ENCODE assay signal across 13 mouse cellular contexts in genomic region chr10:41504996-41505395, GRCm38 (mm10). TPM values are rescaled to one million over a fixed set of nuclear protein-coding genes. Genes with fewer than 3 reads are reported as not detected.
DNase-seq lines count a peak whose midpoint lies in the region; ATAC-seq and TF ChIP-seq lines count a peak whose summit lies in the region.
"Had no signal": no experiment of that assay in that cellular context is flagged by ENCODE, and none has a peak within 500 bp of the region (broad histone marks: within the 10 kb centered on the region; RNA-seq: fewer than 3 reads in every experiment).

No protein-coding gene starts in this region.

- WGBS in hindbrain, embryonic 15.5 days, result 92% methylated on average over 1 of the region's 1 CpGs
- WGBS in hindbrain, embryonic 12.5 days, result 86% methylated on average over 1 of the region's 1 CpGs
- 93% methylated on average over 1 of the region's 1 CpGs for WGBS in neural tube, embryonic 13.5 days
- WGBS in forebrain, postnatal 0 days, result 77% methylated on average over 1 of the region's 1 CpGs
- WGBS in kidney, embryonic 14.5 days, result 100% methylated on average over 1 of the region's 1 CpGs

- no peak for TF ChIP-seq CTCF in forebrain, postnatal 0 days (IDR thresholded peaks at IDR 0.05; ENCODE audit: low read depth)

- H3K4me2 ChIP-seq in hindbrain, embryonic 15.5 days, result no peak overlapping the region
- no peak overlapping the region for H3K4me2 ChIP-seq in hindbrain, embryonic 12.5 days (replicated peaks)
- no peak overlapping the region for H3K4me2 ChIP-seq in neural tube, embryonic 13.5 days
- no peak overlapping the region for H3K4me2 ChIP-seq in forebrain, postnatal 0 days (ENCODE audit: low read depth)
- H3K4me2 ChIP-seq in kidney, embryonic 14.5 days (replicated peaks; ENCODE audit: low read depth, low read length), result no peak overlapping the region
- H3K4me2 ChIP-seq: embryonic facial prominence, embryonic 13.5 days; heart, embryonic 11.5 days had no signal

- H3K4me3 ChIP-seq in hindbrain, embryonic 15.5 days, result no peak overlapping the region
- no peak overlapping the region for H3K4me3 ChIP-seq in hindbrain, embryonic 12.5 days
- H3K4me3 ChIP-seq in neural tube, embryonic 13.5 days, result no peak overlapping the region
- no peak overlapping the region for H3K4me3 ChIP-seq in forebrain, postnatal 0 days (ENCODE audit: low read depth, low read length)
- H3K4me3 ChIP-seq in kidney, embryonic 14.5 days (ENCODE audit: low read length), result no peak overlapping the region
- H3K4me3 ChIP-seq: embryonic facial prominence, embryonic 13.5 days; limb, embryonic 10.5 days had no signal

- H3K4me1 ChIP-seq in hindbrain, embryonic 15.5 days (replicated peaks), result no peaks in the 10 kb centered on the region; the same call in 1 of the 2 replicates
- 0 out of 2 replicates have a peak, but pooled peaks cover 2% of the 10 kb centered on the region for H3K4me1 ChIP-seq in hindbrain, embryonic 12.5 days
- H3K4me1 ChIP-seq in neural tube, embryonic 13.5 days (replicated peaks), result no peaks in the 10 kb centered on the region
- no peaks in the 10 kb centered on the region for H3K4me1 ChIP-seq in forebrain, postnatal 0 days (ENCODE audit: insufficient read depth)
- no peaks in the 10 kb centered on the region for H3K4me1 ChIP-seq in kidney, embryonic 14.5 days (ENCODE audit: control insufficient read depth, insufficient read depth, low read length)
- H3K4me1 ChIP-seq: embryonic facial prominence, embryonic 13.5 days had no signal

- H3K9ac ChIP-seq in hindbrain, embryonic 15.5 days, result 0 out of 2 replicates have a peak overlapping the region, but pooled peaks have one; percentile 1
- no peak overlapping the region for H3K9ac ChIP-seq in hindbrain, embryonic 12.5 days
- H3K9ac ChIP-seq in neural tube, embryonic 13.5 days, result no peak overlapping the region
- H3K9ac ChIP-seq in forebrain, postnatal 0 days, result no peak overlapping the region
- no peak overlapping the region for H3K9ac ChIP-seq in kidney, embryonic 14.5 days (ENCODE audit: low read depth, low read length)
- H3K9ac ChIP-seq: liver, postnatal 0 days had no signal

- no peak for DNase-seq in neural tube, embryonic 10.5 days (ENCODE audit: extremely low spot score, low spot score)
- no peak for DNase-seq in forebrain, postnatal 0 days
- no peak for DNase-seq in layer of hippocampus, adult 8-10 months (ENCODE audit: low spot score in 2 of 2)

- ATAC-seq in hindbrain, embryonic 15.5 days (ENCODE audit: low FRiP score, low read depth), result 0 out of 2 replicates have a peak, but pooled peaks have one; percentile 31
- no peak; the same call in 1 of the 2 replicates for ATAC-seq in hindbrain, embryonic 12.5 days (ENCODE audit: low FRiP score)
- ATAC-seq in neural tube, embryonic 13.5 days (ENCODE audit: low read depth), result peak; percentile 43; the same call in 1 of the 2 replicates
- ATAC-seq in forebrain, postnatal 0 days, result 0 out of 2 replicates have a peak, but pooled peaks have one; percentile 18
- ATAC-seq in kidney, embryonic 14.5 days (ENCODE audit: low FRiP score, low TSS enrichment), result no peak

- H3K27me3 ChIP-seq in hindbrain, embryonic 15.5 days, result no peaks in the 10 kb centered on the region
- no peaks in the 10 kb centered on the region for H3K27me3 ChIP-seq in hindbrain, embryonic 12.5 days
- no peaks in the 10 kb centered on the region for H3K27me3 ChIP-seq in neural tube, embryonic 13.5 days
- H3K27me3 ChIP-seq in forebrain, postnatal 0 days (ENCODE audit: insufficient read depth, low read length), result no peaks in the 10 kb centered on the region
- H3K27me3 ChIP-seq in kidney, embryonic 14.5 days (ENCODE audit: control insufficient read depth, insufficient read depth, low read length), result no peaks in the 10 kb centered on the region
- H3K27me3 ChIP-seq: embryonic facial prominence, embryonic 13.5 days had no signal

- no peaks in the 10 kb centered on the region for H3K36me3 ChIP-seq in hindbrain, embryonic 15.5 days
- H3K36me3 ChIP-seq in hindbrain, embryonic 12.5 days, result no peaks in the 10 kb centered on the region
- no peaks in the 10 kb centered on the region for H3K36me3 ChIP-seq in neural tube, embryonic 13.5 days
- no peaks in the 10 kb centered on the region for H3K36me3 ChIP-seq in forebrain, postnatal 0 days (ENCODE audit: insufficient read depth)
- H3K36me3 ChIP-seq in kidney, embryonic 14.5 days (ENCODE audit: control insufficient read depth, insufficient read depth, low read length), result no peaks in the 10 kb centered on the region
- H3K36me3 ChIP-seq: embryonic facial prominence, embryonic 13.5 days; limb, embryonic 10.5 days had no signal

- no peaks in the 10 kb centered on the region for H3K9me3 ChIP-seq in hindbrain, embryonic 15.5 days
- H3K9me3 ChIP-seq in hindbrain, embryonic 12.5 days (replicated peaks), result no peaks in the 10 kb centered on the region
- H3K9me3 ChIP-seq in neural tube, embryonic 13.5 days, result no peaks in the 10 kb centered on the region
- H3K9me3 ChIP-seq in forebrain, postnatal 0 days (ENCODE audit: low read length), result no peaks in the 10 kb centered on the region
- H3K9me3 ChIP-seq in kidney, embryonic 14.5 days (ENCODE audit: control insufficient read depth, low read length), result no peaks in the 10 kb centered on the region
- H3K9me3 ChIP-seq: embryonic facial prominence, embryonic 13.5 days; limb, embryonic 10.5 days had no signal

- H3K27ac ChIP-seq in hindbrain, embryonic 15.5 days (replicated peaks), result no peak overlapping the region
- no peak overlapping the region for H3K27ac ChIP-seq in hindbrain, embryonic 12.5 days
- H3K27ac ChIP-seq in neural tube, embryonic 13.5 days (replicated peaks), result no peak overlapping the region
- no peak overlapping the region for H3K27ac ChIP-seq in forebrain, postnatal 0 days (ENCODE audit: low read depth, low read length)
- no peak overlapping the region for H3K27ac ChIP-seq in kidney, embryonic 14.5 days (ENCODE audit: low read depth, low read length)
- H3K27ac ChIP-seq: embryonic facial prominence, embryonic 13.5 days; limb, embryonic 10.5 days had no signal

RNA-seq across cellular contexts. Expression of gene Cd164, which starts 14.2 kb away (rescaled TPM):
- 53.4 and 55.4 TPM in 2 replicates for polyA plus RNA-seq in hindbrain, embryonic 15.5 days (2015; fragmentation: Nextera tagmentation; extraction: Ambion mirVana)
- 106 and 118 TPM in 2 replicates for polyA plus RNA-seq in hindbrain, embryonic 12.5 days (2016; fragmentation: Nextera tagmentation; extraction: Ambion mirVana)
- polyA plus RNA-seq in neural tube, embryonic 13.5 days (2015; fragmentation: Nextera tagmentation; extraction: Ambion mirVana), result 63.5 and 71.8 TPM in 2 replicates
- total RNA-seq in forebrain, postnatal 0 days (2014; rRNA removed), result 23.1 and 32.3 TPM in 2 replicates
- 40.5 and 48.8 TPM in 2 replicates for polyA plus RNA-seq in forebrain, postnatal 0 days (2015; fragmentation: Nextera tagmentation; extraction: Ambion mirVana)
- 10 to 100 TPM; 70.1 to 77.8 (median 73.1) TPM for total RNA-seq in layer of hippocampus, adult 8-10 months (2022)
- polyA plus RNA-seq in kidney, embryonic 14.5 days (2014; fragmentation: Nextera tagmentation; extraction: Ambion mirVana), result 134 and 221 TPM in 2 replicates

RNA-seq across cellular contexts. Expression of gene Ppil6, which starts 14.8 kb away (rescaled TPM):
- polyA plus RNA-seq in hindbrain, embryonic 15.5 days (2015; fragmentation: Nextera tagmentation; extraction: Ambion mirVana), result 3.7 and 4.5 TPM in 2 replicates
- polyA plus RNA-seq in hindbrain, embryonic 12.5 days (2016; fragmentation: Nextera tagmentation; extraction: Ambion mirVana), result 2.6 and 3.8 TPM in 2 replicates
- 1.9 and 2.3 TPM in 2 replicates for polyA plus RNA-seq in neural tube, embryonic 13.5 days (2015; fragmentation: Nextera tagmentation; extraction: Ambion mirVana)
- 0.81 and 1.9 TPM in 2 replicates for total RNA-seq in forebrain, postnatal 0 days (2014; rRNA removed)
- 4.7 and 8.7 TPM in 2 replicates for polyA plus RNA-seq in forebrain, postnatal 0 days (2015; fragmentation: Nextera tagmentation; extraction: Ambion mirVana)
- 1 to 10 TPM; 4.1 to 8.3 (median 6.3) TPM for total RNA-seq in layer of hippocampus, adult 8-10 months (2022)
- 1.2 and 3.1 TPM in 2 replicates for polyA plus RNA-seq in kidney, embryonic 14.5 days (2014; fragmentation: Nextera tagmentation; extraction: Ambion mirVana)
- total RNA-seq: gastrocnemius, postnatal 4 days had no signal
- polyA plus RNA-seq: inflammation-experienced regulatory T-cells, adult 6 months had no signal

RNA-seq across cellular contexts. Expression of gene Smpd2, which starts 14.8 kb away (rescaled TPM):
- polyA plus RNA-seq in hindbrain, embryonic 15.5 days (2015; fragmentation: Nextera tagmentation; extraction: Ambion mirVana), result 45.6 and 48.3 TPM in 2 replicates
- polyA plus RNA-seq in hindbrain, embryonic 12.5 days (2016; fragmentation: Nextera tagmentation; extraction: Ambion mirVana), result 41.4 and 42.8 TPM in 2 replicates
- 28.4 and 33.8 TPM in 2 replicates for polyA plus RNA-seq in neural tube, embryonic 13.5 days (2015; fragmentation: Nextera tagmentation; extraction: Ambion mirVana)
- total RNA-seq in forebrain, postnatal 0 days (2014; rRNA removed), result 27.7 and 42.9 TPM in 2 replicates
- polyA plus RNA-seq in forebrain, postnatal 0 days (2015; fragmentation: Nextera tagmentation; extraction: Ambion mirVana), result 37.1 and 43.9 TPM in 2 replicates
- 10 to 100 TPM; 15.2 to 20.7 (median 19.1) TPM for total RNA-seq in layer of hippocampus, adult 8-10 months (2022)
- 53.8 and 59.2 TPM in 2 replicates for polyA plus RNA-seq in kidney, embryonic 14.5 days (2014; fragmentation: Nextera tagmentation; extraction: Ambion mirVana)

RNA-seq across cellular contexts. Expression of gene Mical1, which starts 28.9 kb away (rescaled TPM):
- 24.6 and 29.1 TPM in 2 replicates for polyA plus RNA-seq in hindbrain, embryonic 15.5 days (2015; fragmentation: Nextera tagmentation; extraction: Ambion mirVana)
- polyA plus RNA-seq in hindbrain, embryonic 12.5 days (2016; fragmentation: Nextera tagmentation; extraction: Ambion mirVana), result 42.6 and 46.8 TPM in 2 replicates
- 35.3 and 36.0 TPM in 2 replicates for polyA plus RNA-seq in neural tube, embryonic 13.5 days (2015; fragmentation: Nextera tagmentation; extraction: Ambion mirVana)
- total RNA-seq in forebrain, postnatal 0 days (2014; rRNA removed), result 37.2 and 40.0 TPM in 2 replicates
- 29.8 and 32.1 TPM in 2 replicates for polyA plus RNA-seq in forebrain, postnatal 0 days (2015; fragmentation: Nextera tagmentation; extraction: Ambion mirVana)
- total RNA-seq in layer of hippocampus, adult 8-10 months (2022), result 10 to 100 TPM; 16.4 to 33.5 (median 24.9) TPM
- polyA plus RNA-seq in kidney, embryonic 14.5 days (2014; fragmentation: Nextera tagmentation; extraction: Ambion mirVana), result 22.8 and 33.6 TPM in 2 replicates

RNA-seq across cellular contexts. Expression of gene Zbtb24, which starts 54.8 kb away (rescaled TPM):
- 18.3 and 19.5 TPM in 2 replicates for polyA plus RNA-seq in hindbrain, embryonic 15.5 days (2015; fragmentation: Nextera tagmentation; extraction: Ambion mirVana)
- polyA plus RNA-seq in hindbrain, embryonic 12.5 days (2016; fragmentation: Nextera tagmentation; extraction: Ambion mirVana), result 22.1 and 22.6 TPM in 2 replicates
- polyA plus RNA-seq in neural tube, embryonic 13.5 days (2015; fragmentation: Nextera tagmentation; extraction: Ambion mirVana), result 19.3 and 21.6 TPM in 2 replicates
- 20.7 and 29.9 TPM in 2 replicates for total RNA-seq in forebrain, postnatal 0 days (2014; rRNA removed)
- 13.2 and 15.5 TPM in 2 replicates for polyA plus RNA-seq in forebrain, postnatal 0 days (2015; fragmentation: Nextera tagmentation; extraction: Ambion mirVana)
- total RNA-seq in layer of hippocampus, adult 8-10 months (2022), result 10 to 100 TPM; 18.5 to 25.6 (median 23.1) TPM
- polyA plus RNA-seq in kidney, embryonic 14.5 days (2014; fragmentation: Nextera tagmentation; extraction: Ambion mirVana), result 13.5 and 19.2 TPM in 2 replicates

Comparison
In these comparisons a context has a peak if more than half of its experiments do, and no peak if none do; other contexts are left out.
1. ATAC-seq: peak in hindbrain, embryonic 15.5 days (single experiment), neural tube, embryonic 13.5 days (single experiment) and forebrain, postnatal 0 days (single experiment); none in hindbrain, embryonic 12.5 days (single experiment) and kidney, embryonic 14.5 days (single experiment).